Mouse (Mus musculus) MEL (cell line): ENCODE measurements at regions not wholly inside any gene's neighbourhood (a gene's known extent, or its start where the extent isn't known, plus 50 kb on each side); places are given as distances from the start of the nearest gene placed in this dataset.

Experiments used
- DNase-seq: peaks from one replicate; pipeline ENCODE4 v3.0.0; 2011; ENCODE audit warnings: low read depth, low spot score
- H3K27ac ChIP-seq: 2 replicates; pipeline ENCODE4 v1.5.1; 2012; ENCODE audit warnings: low read depth, mild to moderate bottlenecking, control low read depth, low read length, moderate library complexity; ENCODE audit not compliant: control insufficient read depth
- H3K27me3 ChIP-seq, 2 experiments: fragments of 150-350 bp in 1 of 2; sonication (generic) in 1 of 2; 2 replicates each; pipeline ENCODE4 v1.6.1; 2012; ENCODE audit warnings: low read length in 2 of 2, mild to moderate bottlenecking in 2 of 2, improper control_type of control experiment in 1 of 2, moderate library complexity in 1 of 2; ENCODE audit not compliant: insufficient read depth in 2 of 2, control insufficient read depth in 1 of 2
- H3K36me3 ChIP-seq, 2 experiments: 2 replicates each; pipeline ENCODE4 v1.6.1; 2012 to 2014; ENCODE audit warnings: low read length in 2 of 2, improper control_type of control experiment in 1 of 2, inconsistent platforms in 1 of 2, mild to moderate bottlenecking in 1 of 2; ENCODE audit not compliant: insufficient read depth in 2 of 2, control insufficient read depth in 1 of 2
- H3K4me1 ChIP-seq, 2 experiments: fragments of 150-350 bp in 1 of 2; sonication (generic) in 1 of 2; 2 replicates each; pipeline ENCODE4 v1.6.1; 2012; ENCODE audit warnings: low read length in 2 of 2, improper control_type of control experiment in 1 of 2, mild to moderate bottlenecking in 1 of 2; ENCODE audit not compliant: insufficient read depth in 2 of 2, control insufficient read depth in 1 of 2
- H3K4me3 ChIP-seq, 2 experiments: fragments of 150-350 bp in 1 of 2; sonication (generic) in 1 of 2; 2 replicates each; pipeline ENCODE4 v1.5.1; 2012; ENCODE audit warnings: low read depth in 2 of 2, low read length in 2 of 2, mild to moderate bottlenecking in 2 of 2, moderate library complexity in 2 of 2, control low read depth in 1 of 2, improper control_type of control experiment in 1 of 2; ENCODE audit not compliant: control insufficient read depth in 1 of 2, insufficient read depth in 1 of 2
- H3K79me2 ChIP-seq: 2 replicates; pipeline ENCODE4 v1.6.1; 2012; ENCODE audit warnings: mild to moderate bottlenecking, low read length, moderate library complexity; ENCODE audit not compliant: control insufficient read depth, poor library complexity, insufficient read depth
- H3K9ac ChIP-seq: 2 replicates; pipeline ENCODE4 v1.6.1; 2012; ENCODE audit warnings: low read depth, mild to moderate bottlenecking, control low read depth, low read length, moderate library complexity; ENCODE audit not compliant: control insufficient read depth, poor library complexity, severe bottlenecking
- H3K9me3 ChIP-seq: fragments of 150-350 bp; sonication (generic); replicated peaks from 2 replicates; pipeline ENCODE4 v1.6.1; 2012; ENCODE audit warnings: mild to moderate bottlenecking, low read length, improper control_type of control experiment, moderate library complexity; ENCODE audit not compliant: insufficient read depth
- BHLHE40 ChIP-seq: IDR thresholded peaks from 2 replicates; pipeline ENCODE4 v1.6.1; 2012; ENCODE audit warnings: low read depth, mild to moderate bottlenecking, inconsistent platforms, low read length, improper control_type of control experiment, borderline replicate concordance
- CHD1 ChIP-seq: IDR thresholded peaks from 2 replicates; pipeline ENCODE4 v1.6.1; 2012; ENCODE audit warnings: low read depth, mild to moderate bottlenecking, inconsistent platforms, low read length, improper control_type of control experiment
- CHD2 ChIP-seq: IDR thresholded peaks from 2 replicates; pipeline ENCODE4 v1.6.1; 2011; ENCODE audit warnings: low read length, improper control_type of control experiment
- CTCF ChIP-seq, 3 experiments: IDR thresholded peaks in 2 of 3; conservative IDR thresholded peaks in 1 of 3; 2 replicates each; pipeline ENCODE4 v1.5.1; 2011 to 2012; ENCODE audit warnings: low read length in 3 of 3, low read depth in 2 of 3, mild to moderate bottlenecking in 2 of 3, improper control_type of control experiment in 1 of 3, inconsistent platforms in 1 of 3, mixed read lengths in 1 of 3, moderate library complexity in 1 of 3; ENCODE audit not compliant: control insufficient read depth in 1 of 3, insufficient read depth in 1 of 3, poor library complexity in 1 of 3, severe bottlenecking in 1 of 3
- ELF1 ChIP-seq: IDR thresholded peaks from 2 replicates; pipeline ENCODE4 v1.6.1; 2014; ENCODE audit warnings: low read depth, mild to moderate bottlenecking, inconsistent platforms, low read length, improper control_type of control experiment, moderate library complexity
- EP300 ChIP-seq, 2 experiments: IDR thresholded peaks; 2 replicates each; pipeline ENCODE4 v1.6.1; 2011; ENCODE audit warnings: improper control_type of control experiment in 2 of 2, low read length in 2 of 2, low read depth in 1 of 2, mild to moderate bottlenecking in 1 of 2
- GABPA ChIP-seq: IDR thresholded peaks from 2 replicates; pipeline ENCODE4 v1.6.1; 2012; ENCODE audit warnings: low read depth, mild to moderate bottlenecking, inconsistent platforms, low read length, improper control_type of control experiment, moderate library complexity
- HCFC1 ChIP-seq: IDR thresholded peaks from 2 replicates; pipeline ENCODE4 v1.6.1; 2012; ENCODE audit warnings: low read depth, mild to moderate bottlenecking, inconsistent platforms, low read length, improper control_type of control experiment, moderate library complexity
- KAT2A ChIP-seq: conservative IDR thresholded peaks from 2 replicates; pipeline ENCODE4 v1.6.1; 2012; ENCODE audit warnings: low read depth, low read length, improper control_type of control experiment, inconsistent platforms
- MAFK ChIP-seq: IDR thresholded peaks from 2 replicates; pipeline ENCODE4 v1.6.1; 2011; ENCODE audit warnings: low read depth, mild to moderate bottlenecking, low read length, improper control_type of control experiment, borderline replicate concordance
- MAZ ChIP-seq: IDR thresholded peaks from 2 replicates; pipeline ENCODE4 v1.6.1; 2012; ENCODE audit warnings: low read depth, mild to moderate bottlenecking, inconsistent platforms, low read length, improper control_type of control experiment
- NELFE ChIP-seq: IDR thresholded peaks from 2 replicates; pipeline ENCODE4 v1.6.1; 2011; ENCODE audit warnings: low read depth, low read length, improper control_type of control experiment
- POLR2AphosphoS5 ChIP-seq: IDR thresholded peaks from 2 replicates; pipeline ENCODE4 v1.6.1; 2012; ENCODE audit warnings: low read depth, borderline replicate concordance, mild to moderate bottlenecking, inconsistent platforms, low read length, moderate library complexity, mixed read lengths
- RAD21 ChIP-seq: IDR thresholded peaks from 2 replicates; pipeline ENCODE4 v1.6.1; 2011; ENCODE audit warnings: mild to moderate bottlenecking, low read depth, low read length, improper control_type of control experiment
- SIN3A ChIP-seq: IDR thresholded peaks from 2 replicates; pipeline ENCODE4 v1.6.1; 2012; ENCODE audit warnings: low read length, improper control_type of control experiment, inconsistent platforms
- SMC3 ChIP-seq: IDR thresholded peaks from 2 replicates; pipeline ENCODE4 v1.6.1; 2011; ENCODE audit warnings: low read depth, low read length, improper control_type of control experiment
- TAL1 ChIP-seq: IDR thresholded peaks from 2 replicates; pipeline ENCODE4 v1.6.1; 2012; ENCODE audit warnings: mild to moderate bottlenecking, inconsistent platforms, low read length, moderate library complexity, mixed read lengths
- USF1 ChIP-seq: IDR thresholded peaks from 2 replicates; pipeline ENCODE4 v1.6.1; 2014; ENCODE audit warnings: low read depth, mild to moderate bottlenecking, inconsistent platforms, low read length, improper control_type of control experiment, moderate library complexity
- ZC3H11A ChIP-seq: IDR thresholded peaks from 2 replicates; pipeline ENCODE4 v1.6.1; 2012; ENCODE audit warnings: low read depth, mild to moderate bottlenecking, inconsistent platforms, low read length, improper control_type of control experiment
- ZKSCAN1 ChIP-seq: IDR thresholded peaks from 2 replicates; pipeline ENCODE4 v1.6.1; 2012; ENCODE audit warnings: low read depth, mild to moderate bottlenecking, inconsistent platforms, low read length, improper control_type of control experiment, moderate library complexity

- Histone ChIP-seq H3K79me2 (no peaks in the 10 kb centered on the region), H3K9me3 (no peaks in the 10 kb centered on the region), H3K27me3 (0 out of 4 replicates have a peak, but pooled peaks cover 0 to 1% of the 10 kb centered on the region in 2 experiments), H3K27ac (no peak overlapping the region), H3K4me3 (no peak overlapping the region), H3K4me1 (no peaks in the 10 kb centered on the region), H3K9ac (no peak overlapping the region), H3K36me3 (no peaks in the 10 kb centered on the region)
- TF ChIP-seq ZC3H11A: no peak
- TF ChIP-seq ELF1: no peak
- no peak for TF ChIP-seq GABPA
- TF ChIP-seq TAL1: no peak
- TF ChIP-seq CHD2: no peak
- no peak for TF ChIP-seq MAFK
- no peak for TF ChIP-seq POLR2AphosphoS5
- TF ChIP-seq CHD1: no peak
- no peak for TF ChIP-seq EP300 (IDR thresholded peaks at IDR 0.05; ENCODE audit: low read depth in 1 of 2, low read length in 2 of 2)
- TF ChIP-seq BHLHE40: no peak
- TF ChIP-seq ZKSCAN1: no peak
- TF ChIP-seq MAZ: no peak
- no peak for TF ChIP-seq NELFE
- TF ChIP-seq SIN3A: no peak
- no peak for TF ChIP-seq HCFC1
- TF ChIP-seq KAT2A: no peak
- no peak for DNase-seq
Measured at GRCm38 (mm10) chr1:157740725-157741665, 234.5 kb downstream of the Sec16b start.

- Histone ChIP-seq H3K79me2 (no peaks in the 10 kb centered on the region), H3K36me3 (no peaks in the 10 kb centered on the region), H3K27ac (no peak overlapping the region), H3K9me3 (no peaks in the 10 kb centered on the region), H3K27me3 (0 out of 4 replicates have a peak, but pooled peaks cover 0 to 1% of the 10 kb centered on the region in 2 experiments), H3K4me3 (no peak overlapping the region), H3K9ac (no peak overlapping the region), H3K4me1 (no peaks in the 10 kb centered on the region)
- peak; percentile 49 for DNase-seq
- TF ChIP-seq USF1: no peak
- TF ChIP-seq RAD21: peak; percentile 61
- peak; percentile 62 for TF ChIP-seq SMC3
- TF ChIP-seq CTCF (IDR thresholded peaks at IDR 0.05 in 2 of 3, conservative IDR thresholded peaks at IDR 0.05 in 1 of 3; ENCODE audit: control insufficient read depth in 1 of 3, insufficient read depth in 1 of 3, low read depth in 2 of 3, low read length in 3 of 3, poor library complexity in 1 of 3, severe bottlenecking in 1 of 3): peak; percentile 50 to 70 (median 55)
- TF ChIP-seq ZC3H11A: peak; percentile 23; the same call in 1 of the 2 replicates
Measured at GRCm38 (mm10) chr1:157745611-157746010, 239.1 kb downstream of the Sec16b start.
